Mouse (Mus musculus) erythroblast, embryonic 14.5 days (primary cell): ENCODE data around the gene H2al1h. TPM values are rescaled to one million over a fixed set of nuclear protein-coding genes. Genes with fewer than 3 reads are reported as not detected.
"Not testable (repeated sequence)": the region's sequence is repeated elsewhere in the genome, so short reads cannot be mapped to it uniquely, and the experiment has no call there.

ENCODE experiments used
- H3K27me3 ChIP-seq: 2 replicates; pipeline ENCODE4 v1.6.1; 2012; ENCODE audit warnings: inconsistent platforms; ENCODE audit not compliant: control insufficient read depth
- H3K36me3 ChIP-seq: 2 replicates; pipeline ENCODE4 v1.6.1; 2012; ENCODE audit warnings: mild to moderate bottlenecking, inconsistent platforms; ENCODE audit not compliant: control insufficient read depth
- H3K4me1 ChIP-seq: 2 replicates; pipeline ENCODE4 v1.6.1; 2012; ENCODE audit warnings: inconsistent platforms; ENCODE audit not compliant: control insufficient read depth
- H3K4me3 ChIP-seq: replicated peaks from 2 replicates; pipeline ENCODE3; 2012; ENCODE audit warnings: moderate library complexity, mild to moderate bottlenecking, inconsistent platforms
- H3K9me3 ChIP-seq: 2 replicates; pipeline ENCODE4 v1.6.1; 2012; ENCODE audit warnings: low read length, inconsistent platforms, mixed read lengths; ENCODE audit not compliant: control insufficient read depth
- GATA1 ChIP-seq: IDR thresholded peaks from 2 replicates; pipeline ENCODE4 v1.6.1; 2012; ENCODE audit warnings: low read length, inconsistent platforms, mixed read lengths
- TAL1 ChIP-seq: IDR thresholded peaks from 3 replicates; pipeline ENCODE4 v1.6.1; 2012; ENCODE audit warnings: low read length, inconsistent platforms, mixed read lengths
- polyA plus RNA-seq: library from polyadenylated mRNA; stranded (reverse); fragments of >175 nt; gene quantifications from 2 replicates; pipeline ENCODE4 v1.2.3, GENCODE M21; 2012

The H2al1h gene
- polyA plus RNA-seq, 1 experiment, result not detected

- not testable (repeated sequence) for H3K9me3 ChIP-seq, H3K4me3 ChIP-seq, H3K36me3 ChIP-seq, H3K4me1 ChIP-seq, H3K27me3 ChIP-seq
Measured at GRCm38 (mm10) chrX:11327522-11327921, 6.2 kb downstream of the H2al1h start, which contains the start of gene H2al1j. TSS of gene H2al1j (plus strand) at chrX:11327822.

- no peak overlapping the region for H3K4me3 ChIP-seq
- no peaks in the 10 kb centered on the region for H3K9me3 ChIP-seq
- TF ChIP-seq TAL1 (no peak), GATA1 (no peak)
Measured at GRCm38 (mm10) chrX:11345762-11346161, 24.5 kb downstream of the H2al1h start.

DNA sequence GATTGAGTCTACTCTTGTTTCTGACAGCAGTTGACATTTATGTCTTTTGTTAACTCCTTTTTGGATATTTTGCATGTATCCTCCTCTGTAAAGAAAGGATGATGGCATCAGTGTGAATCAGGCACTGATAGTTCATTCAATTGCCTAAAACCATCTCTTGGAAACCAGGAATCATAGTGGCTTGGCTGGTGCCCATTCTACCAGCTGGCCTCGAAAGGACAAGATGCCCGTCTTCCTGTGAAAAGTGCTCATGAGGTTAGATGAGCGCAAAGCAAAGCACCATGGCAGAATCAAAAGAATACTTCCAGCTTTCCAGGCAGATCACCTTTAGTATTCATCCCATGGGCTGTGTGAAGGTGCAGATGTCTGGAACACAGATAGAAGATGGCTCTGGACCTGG is 25.5 kb downstream of the H2al1h start:
- no peak overlapping the region for H3K4me3 ChIP-seq
- TF ChIP-seq TAL1 (no peak), GATA1 (no peak)
- H3K9me3 ChIP-seq, result no peaks in the 10 kb centered on the region
- no peaks in the 10 kb centered on the region for H3K4me1 ChIP-seq
- H3K36me3 ChIP-seq, result no peaks in the 10 kb centered on the region
- H3K27me3 ChIP-seq, result no peaks in the 10 kb centered on the region; the same call in 1 of the 2 replicates

More at GRCm38 (mm10) chrX:11345762-11346161, 24.5 kb downstream of the H2al1h start:
- Histone ChIP-seq H3K27me3 (no peaks in the 10 kb centered on the region; the same call in 1 of the 2 replicates), H3K36me3 (no peaks in the 10 kb centered on the region), H3K4me1 (no peaks in the 10 kb centered on the region)

DNA sequence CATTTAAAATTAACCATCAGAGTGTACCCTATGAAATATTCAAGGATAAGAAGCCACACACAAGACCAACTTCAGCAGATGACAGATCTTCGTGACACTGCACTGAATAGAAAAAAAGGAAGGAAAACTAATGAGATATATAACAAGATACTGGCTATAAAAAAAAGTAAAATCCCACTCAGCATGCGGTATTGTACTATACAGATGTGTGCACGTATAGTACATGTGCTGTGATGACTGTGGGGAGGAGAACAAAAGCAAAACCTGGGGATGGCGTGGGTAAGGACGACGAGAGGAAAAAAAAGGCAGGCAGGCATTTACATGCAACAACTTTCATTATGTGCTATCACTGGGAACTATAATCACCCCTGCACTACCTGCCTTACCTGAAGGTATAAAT is 39.5 kb downstream of the H2al1h start:
- TF ChIP-seq GATA1 (no peak), TAL1 (no peak)
- H3K4me1 ChIP-seq, result no peaks in the 10 kb centered on the region
- H3K9me3 ChIP-seq, result no peaks in the 10 kb centered on the region
- H3K4me3 ChIP-seq, result no peak overlapping the region
- no peaks in the 10 kb centered on the region for H3K36me3 ChIP-seq
- H3K27me3 ChIP-seq, result no peaks in the 10 kb centered on the region

DNA sequence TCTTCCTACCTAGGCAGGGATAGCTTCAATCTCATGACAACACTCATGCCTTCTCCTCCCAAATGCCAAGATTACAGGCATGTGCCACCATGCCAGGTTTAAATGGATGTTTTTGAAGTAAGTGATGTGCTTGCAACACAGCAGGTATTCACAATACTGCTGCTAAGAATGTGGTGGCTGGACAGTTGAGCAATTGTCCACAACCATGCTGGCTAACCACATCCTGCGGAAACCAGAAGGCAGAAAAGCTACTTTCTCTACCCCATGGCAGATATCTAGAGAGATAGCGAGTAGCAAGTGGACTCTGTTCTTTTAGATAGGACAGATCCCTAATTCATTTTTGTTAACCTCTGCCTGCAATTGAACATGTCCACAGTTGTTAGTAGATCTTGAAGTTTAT is 40.0 kb downstream of the H2al1h start:
- TF ChIP-seq TAL1, result no peak
- TF ChIP-seq GATA1, result no peak
- Histone ChIP-seq H3K4me3 (no peak overlapping the region), H3K9me3 (no peaks in the 10 kb centered on the region), H3K27me3 (no peaks in the 10 kb centered on the region), H3K4me1 (no peaks in the 10 kb centered on the region), H3K36me3 (no peaks in the 10 kb centered on the region)

DNA sequence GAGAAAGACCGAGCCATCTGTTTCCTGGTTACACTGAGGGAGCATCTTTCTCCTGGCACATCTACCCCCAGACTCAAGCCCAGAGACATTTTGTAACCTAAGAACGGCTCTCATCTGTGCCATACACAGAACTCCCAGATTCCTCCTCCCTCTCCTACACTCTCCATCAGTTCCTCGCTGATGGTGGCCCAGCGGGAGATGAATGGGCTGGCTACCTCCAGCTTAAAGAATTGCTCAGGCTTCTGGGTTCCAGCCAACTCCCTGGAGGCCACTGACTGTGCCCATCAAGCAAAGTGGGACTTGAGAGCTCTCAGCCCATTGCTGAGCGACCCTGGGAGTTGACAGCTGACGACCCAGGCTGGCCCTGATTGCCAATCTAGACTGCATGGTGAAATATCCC is 42.6 kb downstream of the H2al1h start:
- H3K4me3 ChIP-seq, result no peak overlapping the region
- TF ChIP-seq TAL1 (no peak), GATA1 (no peak)
- no peaks in the 10 kb centered on the region for H3K4me1 ChIP-seq
- no peaks in the 10 kb centered on the region for H3K27me3 ChIP-seq
- H3K9me3 ChIP-seq, result no peaks in the 10 kb centered on the region
- no peaks in the 10 kb centered on the region for H3K36me3 ChIP-seq

GRCm38 (mm10) chrX:11365151-11365550 is 43.9 kb downstream of the H2al1h start:
- H3K9me3 ChIP-seq, result no peaks in the 10 kb centered on the region
- no peaks in the 10 kb centered on the region for H3K27me3 ChIP-seq
- no peaks in the 10 kb centered on the region for H3K36me3 ChIP-seq
- H3K4me1 ChIP-seq, result no peaks in the 10 kb centered on the region
- TF ChIP-seq TAL1 (no peak), GATA1 (no peak)
- no peak overlapping the region for H3K4me3 ChIP-seq

Other genes with a start within 250 kb of the H2al1h start
- not detected in 2 replicates for gene H2al1a, start 22.2 kb upstream of the H2al1h start, polyA plus RNA-seq
- not detected in 2 replicates for gene H2al1b, start 19.1 kb upstream of the H2al1h start, polyA plus RNA-seq
- not detected in 2 replicates for gene H2al1c, start 15.8 kb upstream of the H2al1h start, polyA plus RNA-seq
- not detected in 2 replicates for gene H2al1d, start 12.7 kb upstream of the H2al1h start, polyA plus RNA-seq
- not detected in 2 replicates for gene H2al1e, start 9.6 kb upstream of the H2al1h start, polyA plus RNA-seq
- gene H2al1f, start 6.3 kb upstream of the H2al1h start, polyA plus RNA-seq, result not detected in 2 replicates
- gene H2al1g, start 3.2 kb upstream of the H2al1h start, polyA plus RNA-seq, result not detected in 2 replicates
- gene H2al1i, start 3.2 kb downstream of the H2al1h start, polyA plus RNA-seq, result not detected in 2 replicates
- gene H2al1j, start 6.3 kb downstream of the H2al1h start, polyA plus RNA-seq, result not detected in 2 replicates